Mouse (Mus musculus) urinary bladder, postnatal 4 days (tissue): Measurements from ENCODE around the gene Cdh1.

Source experiments
- DNase-seq, 2 experiments: peaks; one replicate each; pipeline ENCODE4 v3.0.0; 2021 to 2022; ENCODE audit warnings: low spot score in 2 of 2

The Cdh1 gene

GRCm38 (mm10) chr8:106651994-106652393 lies 48.8 kb downstream of the Cdh1 start:
- DNase-seq, result no peak

GRCm38 (mm10) chr8:106656046-106656445 lies 52.9 kb downstream of the Cdh1 start:
- no peak for DNase-seq

GRCm38 (mm10) chr8:106672786-106673185 lies 69.6 kb downstream of the Cdh1 start:
- DNase-seq, result no peak

- DNase-seq, result no peak
Measured at GRCm38 (mm10) chr8:106674318-106674717, 71.2 kb downstream of the Cdh1 start.

- DNase-seq, result no peak
Measured at GRCm38 (mm10) chr8:106674894-106675293, 71.7 kb downstream of the Cdh1 start.

GRCm38 (mm10) chr8:106682971-106683668 lies 80.0 kb downstream of the Cdh1 start, which contains the start of gene Tango6:
Gene Tango6 (plus strand): TSS chr8:106683068.
- DNase-seq, result peak; percentile 89 to 93

GRCm38 (mm10) chr8:106684387-106684786 lies 81.2 kb downstream of the Cdh1 start:
- no peak for DNase-seq

GRCm38 (mm10) chr8:106687479-106687878 lies 84.3 kb downstream of the Cdh1 start:
- no peak for DNase-seq

GRCm38 (mm10) chr8:106697748-106698248 lies 94.6 kb downstream of the Cdh1 start:
- no peak for DNase-seq

- peak; percentile 36 to 78 for DNase-seq
Measured at GRCm38 (mm10) chr8:106699588-106699987, 96.4 kb downstream of the Cdh1 start.

- DNase-seq, result no peak
Measured at GRCm38 (mm10) chr8:106700131-106700530, 97.0 kb downstream of the Cdh1 start.

- no peak for DNase-seq
Measured at GRCm38 (mm10) chr8:106701360-106701759, 98.2 kb downstream of the Cdh1 start.

- no peak for DNase-seq
Measured at GRCm38 (mm10) chr8:106704199-106704900, 101.2 kb downstream of the Cdh1 start.

- DNase-seq, result peak; percentile 62 to 64
Measured at GRCm38 (mm10) chr8:106704901-106705321, 101.8 kb downstream of the Cdh1 start.

GRCm38 (mm10) chr8:106706194-106706593 lies 103.0 kb downstream of the Cdh1 start:
- no peak for DNase-seq

GRCm38 (mm10) chr8:106710002-106710401 lies 106.9 kb downstream of the Cdh1 start:
- no peak for DNase-seq

GRCm38 (mm10) chr8:106712487-106712886 lies 109.3 kb downstream of the Cdh1 start:
- DNase-seq, result no peak

GRCm38 (mm10) chr8:106714297-106714696 lies 111.1 kb downstream of the Cdh1 start:
- no peak for DNase-seq

- peak; percentile 55 to 80 for DNase-seq
Measured at GRCm38 (mm10) chr8:106718091-106718500, 114.9 kb downstream of the Cdh1 start.
